Mouse (Mus musculus): ENCODE measurements around the gene Rnf32.

Gene Rnf32

GRCm38 (mm10) chr5:29195570-29196263 lies at the start of gene Rnf32:
Gene Rnf32 (plus strand): TSS chr5:29195992.
- peak; percentile 96 for DNase-seq (ENCODE audit: low spot score)

- DNase-seq (ENCODE audit: low spot score) = peak; percentile 32
Observed at GRCm38 (mm10) chr5:29150146-29150545, 45.6 kb upstream of the Rnf32 start.

GRCm38 (mm10) chr5:29159849-29160248 lies 35.9 kb upstream of the Rnf32 start:
- no peak for DNase-seq (ENCODE audit: low spot score)

GRCm38 (mm10) chr5:29166947-29167346 lies 28.8 kb upstream of the Rnf32 start:
- no peak for DNase-seq (ENCODE audit: low spot score)

GRCm38 (mm10) chr5:29170193-29170592 lies 25.6 kb upstream of the Rnf32 start:
- DNase-seq (ENCODE audit: low spot score) = no peak

- no peak for DNase-seq (ENCODE audit: low spot score)
Observed at GRCm38 (mm10) chr5:29171165-29171564, 24.6 kb upstream of the Rnf32 start.

GRCm38 (mm10) chr5:29186798-29187197 lies 9.0 kb upstream of the Rnf32 start:
- no peak for DNase-seq (ENCODE audit: low spot score)

GRCm38 (mm10) chr5:29195231-29195569 lies 592 bp upstream of the Rnf32 start:
- DNase-seq (ENCODE audit: low spot score) = no peak

- peak; percentile 13 for DNase-seq (ENCODE audit: low spot score)
Observed at GRCm38 (mm10) chr5:29196264-29196658, 469 bp downstream of the Rnf32 start.

- no peak for DNase-seq (ENCODE audit: low spot score)
Observed at GRCm38 (mm10) chr5:29197187-29197586, 1.4 kb downstream of the Rnf32 start.

- no peak for DNase-seq (ENCODE audit: low spot score)
Observed at GRCm38 (mm10) chr5:29198960-29199488, 3.2 kb downstream of the Rnf32 start.

- no peak for DNase-seq (ENCODE audit: low spot score)
Observed at GRCm38 (mm10) chr5:29199868-29200267, 4.1 kb downstream of the Rnf32 start.

- no peak for DNase-seq (ENCODE audit: low spot score)
Observed at GRCm38 (mm10) chr5:29205690-29206089, 9.9 kb downstream of the Rnf32 start.

- no peak for DNase-seq (ENCODE audit: low spot score)
Observed at GRCm38 (mm10) chr5:29211980-29212555, 16.3 kb downstream of the Rnf32 start.

- DNase-seq (ENCODE audit: low spot score) = no peak
Observed at GRCm38 (mm10) chr5:29217997-29218396, 22.2 kb downstream of the Rnf32 start.

GRCm38 (mm10) chr5:29224089-29224488 lies 28.3 kb downstream of the Rnf32 start:
- DNase-seq (ENCODE audit: low spot score) = no peak

- no peak for DNase-seq (ENCODE audit: low spot score)
Observed at GRCm38 (mm10) chr5:29230481-29230880, 34.7 kb downstream of the Rnf32 start.

- DNase-seq (ENCODE audit: low spot score) = no peak
Observed at GRCm38 (mm10) chr5:29238379-29238778, 42.6 kb downstream of the Rnf32 start.

GRCm38 (mm10) chr5:29244769-29245168 lies 49.0 kb downstream of the Rnf32 start:
- DNase-seq (ENCODE audit: low spot score) = no peak

GRCm38 (mm10) chr5:29250795-29251495 lies 55.2 kb downstream of the Rnf32 start:
- DNase-seq (ENCODE audit: low spot score) = peak; percentile 32

GRCm38 (mm10) chr5:29251496-29251873 lies 55.7 kb downstream of the Rnf32 start:
- DNase-seq (ENCODE audit: low spot score) = no peak

- peak; percentile 8 for DNase-seq (ENCODE audit: low spot score)
Observed at GRCm38 (mm10) chr5:29253876-29254275, 58.1 kb downstream of the Rnf32 start.

- peak; percentile 15 for DNase-seq (ENCODE audit: low spot score)
Observed at GRCm38 (mm10) chr5:29270879-29271278, 75.1 kb downstream of the Rnf32 start.

Measured in embryo, embryonic 10 days (tissue).